Comparison of ENCODE assay signal across 17 mouse cellular contexts in the genomic region with DNA sequence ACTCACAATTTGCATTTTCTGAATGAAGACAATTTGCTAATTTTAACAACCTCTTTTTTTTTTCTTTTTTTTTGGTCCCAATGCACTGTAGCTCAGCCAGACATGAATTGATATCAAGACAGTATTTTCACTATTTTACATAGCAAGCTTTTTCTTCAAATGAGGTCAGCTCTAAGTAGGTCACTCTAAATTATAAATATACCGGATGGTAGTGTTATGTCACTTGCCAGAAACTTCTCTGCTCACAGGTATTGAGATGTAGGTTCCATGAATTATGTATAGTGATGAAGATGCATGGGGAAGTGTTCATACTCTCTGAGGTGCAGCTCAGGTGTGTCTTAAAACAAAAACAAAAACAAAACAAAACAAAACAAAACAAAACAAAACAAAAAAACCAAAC.
DNase-seq lines count a peak whose midpoint lies in the region; ATAC-seq lines count a peak whose summit lies in the region.
"Had no signal": no experiment of that assay in that cellular context is flagged by ENCODE, and none has a peak within 500 bp of the region (broad histone marks: within the 10 kb centered on the region; RNA-seq: fewer than 3 reads in every experiment).

No protein-coding gene starts in this region.

- peak; percentile 51 for ATAC-seq in cerebellum, adult (ENCODE audit: insufficient number of reproducible peaks, low FRiP score, low TSS enrichment)
- ATAC-seq: activated CD4-positive, CD25-positive, alpha-beta regulatory T cell, adult 4 months; CD4-positive, CD25-positive, alpha-beta regulatory T cell, adult 4 months; forebrain, embryonic 14.5 days; forebrain, embryonic 16.5 days; Patski had no signal

- DNase-seq in cerebellum, postnatal 10 days, result no peak
- peak; percentile 68 for DNase-seq in cerebellum, adult 9-10 months
- DNase-seq in cerebellum, adult 18-20 months, result no peak
- DNase-seq in retina, postnatal 1 day, result peak; percentile 23
- no peak for DNase-seq in retina, embryonic 14.5 days (ENCODE audit: low spot score)
- DNase-seq: adrenal gland, adult 8-10 months; adrenal gland, postnatal 14 days; adrenal gland, postnatal 36 days; B cell, adult 2 months; cerebellum, postnatal 14 days; embryo, embryonic 11 days had no signal

Comparison
In these comparisons a context has a peak if more than half of its experiments do, and no peak if none do; other contexts are left out.
1. DNase-seq: peak in cerebellum, adult 9-10 months (single experiment) and retina, postnatal 1 day (single experiment); none in cerebellum, postnatal 10 days (0 of 2), cerebellum, adult 18-20 months (0 of 2) and retina, embryonic 14.5 days (single experiment).